Mouse (Mus musculus) embryonic facial prominence, embryonic 14.5 days (tissue): ENCODE data around the gene Ran. TPM values are rescaled to one million over a fixed set of nuclear protein-coding genes. Genes with fewer than 3 reads are reported as not detected.
"Not testable (repeated sequence)": the region's sequence is repeated elsewhere in the genome, so short reads cannot be mapped to it uniquely, and the experiment has no call there.

Experiments used
- ATAC-seq: fragments of 200-750 bp; cut with Nextera tagmentation; 2 replicates; pipeline ENCODE4 v1.8.0; 2017; ENCODE audit warnings: low read depth, moderate number of reproducible peaks, moderate TSS enrichment
- DNase-seq: peaks from one replicate; pipeline ENCODE4 v3.0.0-alpha.2; 2015; ENCODE audit warnings: low spot score
- H3K27ac ChIP-seq: fragments of 300-500 bp; sonication (generic); replicated peaks from 2 replicates; pipeline ENCODE4 v1.5.1; 2014; ENCODE audit warnings: low read depth, mild to moderate bottlenecking, low read length, moderate library complexity
- H3K27me3 ChIP-seq: fragments of 300-500 bp; sonication (generic); replicated peaks from 2 replicates; pipeline ENCODE4 v1.6.1; 2014; ENCODE audit warnings: low read length; ENCODE audit not compliant: control insufficient read depth, insufficient read depth
- H3K36me3 ChIP-seq: fragments of 300-500 bp; sonication (generic); 2 replicates; pipeline ENCODE4 v1.6.1; 2014; ENCODE audit warnings: low read length, mixed read lengths; ENCODE audit not compliant: control insufficient read depth, insufficient read depth
- H3K4me1 ChIP-seq: fragments of 300-500 bp; sonication (generic); 2 replicates; pipeline ENCODE4 v1.6.1; 2014; ENCODE audit warnings: antibody characterized with exemption, low read length; ENCODE audit not compliant: control insufficient read depth, insufficient read depth
- H3K4me2 ChIP-seq: fragments of 300-500 bp; sonication (generic); 2 replicates; pipeline ENCODE4 v1.6.1; 2014; ENCODE audit warnings: low read depth, mild to moderate bottlenecking, low read length, moderate library complexity, mixed read lengths
- H3K4me3 ChIP-seq: fragments of 300-500 bp; sonication (generic); 2 replicates; pipeline ENCODE4 v1.5.1; 2014; ENCODE audit warnings: low read depth, mild to moderate bottlenecking, low read length
- H3K9ac ChIP-seq: fragments of 300-500 bp; sonication (generic); 2 replicates; pipeline ENCODE4 v1.6.1; 2014; ENCODE audit warnings: low read depth, mild to moderate bottlenecking, low read length, moderate library complexity, mixed read lengths
- H3K9me3 ChIP-seq: fragments of 300-500 bp; sonication (generic); 2 replicates; pipeline ENCODE4 v1.6.1; 2016; ENCODE audit warnings: low read length; ENCODE audit not compliant: control insufficient read depth
- WGBS: fragments of 180-500 bp; shearing (Covaris S2); extraction: QIAGEN DNeasy Blood & Tissue Kit; methylation state at CpG from one replicate; pipeline ENCODE4 v1.1.7; 2014; 5-methylcytosine and 5-hydroxymethylcytosine counted together
- polyA plus RNA-seq: library from polyadenylated mRNA; unstranded; fragments of >200 nt; fragmentation: Nextera tagmentation; extraction: Ambion mirVana; gene quantifications from 2 replicates; pipeline ENCODE4 v1.2.1, GENCODE M21; 2014

Ran gene
- polyA plus RNA-seq = 442 and 465 TPM in 2 replicates

DNA sequence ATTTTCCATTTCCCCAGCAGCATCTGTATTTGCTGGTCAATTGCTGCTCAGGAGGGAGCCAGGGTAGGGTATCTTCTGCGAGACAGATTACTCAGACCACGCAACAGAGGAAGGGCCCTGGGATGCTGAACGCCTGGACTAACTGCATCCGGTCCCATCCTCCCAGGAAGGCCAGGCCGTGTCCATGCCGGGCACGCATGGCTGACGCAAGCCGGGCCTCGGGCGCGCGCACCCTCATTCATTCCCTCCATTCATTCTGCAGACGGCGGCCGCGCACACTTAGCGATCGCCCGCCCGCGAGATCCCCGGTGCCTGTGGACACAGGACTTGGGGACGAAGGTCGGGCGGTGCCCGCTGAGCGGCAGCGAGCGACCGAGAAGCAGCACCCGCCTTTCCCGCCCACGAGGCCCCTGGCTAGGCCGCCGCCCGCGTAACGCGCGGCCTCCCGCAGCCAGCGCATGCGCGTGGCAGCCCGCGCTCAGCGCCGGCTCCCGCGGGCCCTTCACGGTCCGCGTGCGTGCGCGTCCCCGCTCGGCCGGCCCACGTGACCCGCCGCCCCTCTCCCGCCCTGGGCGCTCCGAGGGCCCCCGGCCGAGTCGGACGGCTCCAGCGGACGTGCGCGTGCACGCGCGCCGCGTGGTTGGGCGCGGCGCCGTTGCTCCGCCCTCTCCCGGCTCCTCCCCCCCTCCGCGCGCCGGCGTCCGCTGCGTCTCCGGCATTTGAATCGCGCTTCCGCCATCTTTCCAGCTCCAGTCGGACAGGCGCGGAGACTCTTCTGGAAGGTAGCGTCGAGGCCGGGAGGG lies at the start of gene Ran:
Gene Ran (plus strand): TSS at position 573 of the 803 bp plus-strand sequence.
- Histone ChIP-seq H3K9ac (peak within 1 kb of the TSS; percentile 96), H3K27me3 (no peaks in the 10 kb centered on the region), H3K4me1 (peaks cover 6% of the 10 kb centered on the region; the same call in 1 of the 2 replicates), H3K9me3 (no peaks in the 10 kb centered on the region), H3K4me3 (peak within 1 kb of the TSS; percentile 89), H3K36me3 (peaks cover 30% of the 10 kb centered on the region), H3K4me2 (peak within 1 kb of the TSS; percentile 89), H3K27ac (peak within 1 kb of the TSS; percentile 97)
- ATAC-seq (peak; percentile 94), DNase-seq (peak; percentile 97)
- WGBS = under 1% methylated on average over 25 of the region's 102 CpGs

DNA sequence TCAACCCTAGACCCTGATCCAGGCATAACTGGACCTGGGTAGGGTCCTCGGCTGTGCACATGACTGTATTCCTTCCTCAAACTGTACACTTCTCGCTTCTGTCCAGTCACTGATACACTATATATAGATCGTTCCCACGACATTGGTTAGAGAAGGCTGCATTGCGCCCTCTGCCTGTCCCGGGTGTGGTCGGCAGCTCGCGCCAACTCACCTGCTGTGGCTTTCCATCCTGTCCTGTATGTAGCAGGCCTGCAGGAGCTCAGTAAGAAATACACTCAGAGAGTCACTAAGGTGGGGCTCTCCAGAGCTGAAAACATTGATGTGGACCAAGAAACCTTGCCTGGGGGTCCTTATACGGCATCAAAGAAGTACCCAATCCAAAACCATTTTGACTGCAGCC lies 49.0 kb upstream of the Ran start:
- WGBS = 58% methylated on average over 10 of the region's 10 CpGs
- DNase-seq (no peak), ATAC-seq (no peak)
- Histone ChIP-seq H3K9ac (0 out of 2 replicates have a peak overlapping the region, but pooled peaks have one; percentile 20), H3K27me3 (no peaks in the 10 kb centered on the region), H3K4me3 (no peak overlapping the region), H3K4me1 (no peaks in the 10 kb centered on the region), H3K9me3 (no peaks in the 10 kb centered on the region), H3K36me3 (no peaks in the 10 kb centered on the region), H3K4me2 (peak overlapping the region; percentile 24), H3K27ac (no peak overlapping the region)

DNA sequence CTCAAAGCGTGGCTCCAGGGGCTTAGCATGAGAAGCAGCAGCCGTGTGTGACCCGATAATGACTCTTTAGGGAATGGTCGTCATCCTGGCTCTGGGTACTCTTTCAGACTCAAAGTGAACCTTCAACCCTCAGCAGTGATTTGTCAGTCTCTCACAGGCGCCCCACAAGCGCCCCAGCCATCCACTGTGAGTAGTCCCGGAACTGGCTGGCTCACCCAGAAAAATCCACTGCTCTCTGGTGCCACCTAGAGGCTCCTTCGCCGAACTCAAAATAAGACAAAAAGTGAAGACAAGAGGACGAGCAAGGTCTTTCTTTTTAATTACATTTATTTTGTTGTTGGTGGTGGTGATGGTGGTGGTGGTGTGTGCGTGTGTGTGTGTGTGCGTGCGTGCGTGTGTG lies 48.6 kb upstream of the Ran start:
- 15% methylated on average over 14 of the region's 14 CpGs for WGBS
- no peak overlapping the region for H3K27ac ChIP-seq
- H3K4me1 ChIP-seq = no peaks in the 10 kb centered on the region
- DNase-seq (peak; percentile 65), ATAC-seq (no peak)
- H3K36me3 ChIP-seq = no peaks in the 10 kb centered on the region
- peak overlapping the region; percentile 24 for H3K4me2 ChIP-seq
- H3K9ac ChIP-seq = 0 out of 2 replicates have a peak overlapping the region, but pooled peaks have one; percentile 20
- H3K4me3 ChIP-seq = no peak overlapping the region
- H3K27me3 ChIP-seq = no peaks in the 10 kb centered on the region
- H3K9me3 ChIP-seq = no peaks in the 10 kb centered on the region

DNA sequence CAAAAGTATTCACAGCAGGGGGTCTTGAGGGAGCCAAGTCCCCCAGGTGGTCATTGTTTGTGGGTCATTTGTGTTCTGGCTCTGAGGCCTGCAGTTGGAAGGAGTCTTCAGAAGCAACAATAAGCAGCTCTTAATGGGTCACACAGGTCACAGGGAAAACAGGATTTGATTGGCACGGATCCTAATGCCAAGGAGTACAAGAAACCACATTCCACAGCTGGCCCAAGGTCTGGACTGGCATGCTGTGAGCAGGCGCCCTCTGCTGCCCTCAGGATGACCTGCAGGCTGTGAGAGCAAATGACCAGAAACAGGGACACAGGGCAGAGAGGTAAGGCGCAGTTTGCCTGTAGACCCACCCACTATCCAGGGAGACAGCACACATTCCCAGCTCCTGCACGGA lies 43.6 kb upstream of the Ran start:
- H3K4me3 ChIP-seq = no peak overlapping the region
- no peaks in the 10 kb centered on the region for H3K9me3 ChIP-seq
- H3K27me3 ChIP-seq = no peaks in the 10 kb centered on the region
- H3K4me1 ChIP-seq = no peaks in the 10 kb centered on the region
- no peaks in the 10 kb centered on the region for H3K36me3 ChIP-seq
- no peak overlapping the region for H3K4me2 ChIP-seq
- ATAC-seq (peak; percentile 33; the same call in 1 of the 2 replicates), DNase-seq (peak; percentile 57)
- no peak overlapping the region for H3K27ac ChIP-seq
- H3K9ac ChIP-seq = no peak overlapping the region
- 26% methylated on average over 4 of the region's 4 CpGs for whole genome bisulfite sequencing

DNA sequence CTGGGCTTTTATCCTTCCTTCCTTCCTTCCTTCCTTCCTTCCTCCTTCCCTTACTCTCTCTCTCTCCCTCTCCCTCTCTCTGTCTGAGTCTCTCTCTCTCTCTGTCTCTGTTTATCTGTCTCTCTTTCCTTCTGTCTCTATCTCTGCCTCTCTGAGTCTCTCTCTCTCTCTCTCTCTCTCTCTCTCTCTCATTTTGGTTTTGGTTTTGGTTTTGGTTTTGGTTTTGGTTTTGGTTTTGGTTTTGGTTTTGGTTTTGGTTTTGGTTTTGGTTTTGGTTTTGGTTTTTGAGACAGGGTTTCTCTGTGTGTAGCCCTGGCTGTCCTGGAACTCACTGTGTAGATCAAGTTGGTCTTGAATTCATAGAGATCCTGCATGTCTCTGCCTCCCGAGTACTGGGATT lies 42.4 kb upstream of the Ran start:
- not testable (repeated sequence) for ATAC-seq

DNA sequence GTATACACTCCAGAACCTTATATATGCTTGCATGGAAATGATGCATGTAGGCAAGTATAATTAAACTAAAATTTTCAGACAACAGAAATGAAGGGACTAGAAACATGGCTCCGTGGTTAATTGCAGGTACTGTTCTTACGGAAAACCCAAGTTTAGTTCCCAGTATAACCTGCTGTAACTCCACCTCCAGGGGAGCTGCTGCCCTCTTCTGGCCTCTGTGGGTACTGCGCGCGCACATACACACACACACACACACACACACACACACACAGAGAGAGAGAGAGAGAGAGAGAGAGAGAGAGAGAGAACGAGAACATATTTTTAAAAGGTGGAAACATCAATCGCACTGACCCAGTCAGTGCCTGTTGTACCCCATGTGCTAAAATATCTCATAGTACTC lies 40.9 kb upstream of the Ran start:
- no peaks in the 10 kb centered on the region for H3K4me1 ChIP-seq
- H3K27me3 ChIP-seq = no peaks in the 10 kb centered on the region
- ATAC-seq = no peak
- H3K4me3 ChIP-seq = no peak overlapping the region
- no peak overlapping the region for H3K27ac ChIP-seq
- DNase-seq = no peak
- H3K9me3 ChIP-seq = no peaks in the 10 kb centered on the region
- H3K4me2 ChIP-seq = no peak overlapping the region
- 92% methylated on average over 7 of the region's 7 CpGs for WGBS
- H3K36me3 ChIP-seq = no peaks in the 10 kb centered on the region
- no peak overlapping the region for H3K9ac ChIP-seq

More for the DNA sequence above, 42.4 kb upstream of the Ran start:
- 85% methylated on average over 1 of the region's 1 CpGs for WGBS
- H3K9ac ChIP-seq, H3K4me2 ChIP-seq, H3K36me3 ChIP-seq, H3K9me3 ChIP-seq, DNase-seq, H3K4me3 ChIP-seq, H3K27ac ChIP-seq, H3K27me3 ChIP-seq, H3K4me1 ChIP-seq: not testable (repeated sequence)

DNA sequence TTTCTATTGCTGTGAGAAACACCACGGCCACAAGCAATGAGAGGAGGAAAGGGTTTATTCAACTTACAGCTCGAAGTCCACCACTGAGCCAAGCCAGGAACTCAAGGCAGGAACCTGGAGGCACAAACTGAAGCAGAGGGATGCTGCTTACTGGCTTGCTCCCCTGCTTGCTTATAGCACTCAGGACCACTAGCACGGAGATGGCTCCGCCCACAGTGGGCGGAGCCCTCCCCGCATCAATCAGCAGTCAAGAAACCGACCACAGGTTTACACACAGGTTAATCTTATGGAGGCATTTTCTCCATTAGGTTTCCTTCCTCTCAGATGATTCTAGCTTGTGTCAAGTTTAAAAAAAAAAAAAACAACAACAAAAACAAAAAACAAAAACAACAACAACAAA lies 39.0 kb upstream of the Ran start:
- Histone ChIP-seq H3K36me3 (peaks cover 7% of the 10 kb centered on the region; the same call in 1 of the 2 replicates), H3K9me3 (no peaks in the 10 kb centered on the region), H3K4me2 (no peak overlapping the region), H3K4me1 (no peaks in the 10 kb centered on the region), H3K9ac (no peak overlapping the region), H3K27me3 (no peaks in the 10 kb centered on the region), H3K4me3 (no peak overlapping the region), H3K27ac (no peak overlapping the region)
- no peak for DNase-seq
- ATAC-seq = no peak
- 67% methylated on average over 7 of the region's 7 CpGs for WGBS

DNA sequence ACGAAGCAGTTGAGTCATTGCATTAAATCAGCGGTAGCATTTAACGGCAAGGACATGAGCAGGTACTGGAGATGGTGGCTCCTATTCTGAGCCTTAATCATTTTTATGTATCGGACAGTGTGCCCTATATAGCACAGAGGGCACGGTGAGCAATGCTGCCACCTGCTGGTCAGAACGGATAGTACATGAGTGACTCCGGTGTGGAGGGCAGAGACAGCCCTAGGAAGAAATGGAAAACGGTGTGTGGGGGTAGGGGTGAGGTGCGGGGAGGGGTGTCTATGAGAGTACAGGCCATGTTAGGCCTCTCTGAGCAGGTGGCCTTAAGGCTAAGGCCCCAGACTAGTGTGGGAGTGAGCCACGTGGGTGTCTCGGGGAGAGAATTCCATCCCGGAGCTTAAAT lies 38.3 kb upstream of the Ran start:
- Histone ChIP-seq H3K4me1 (no peaks in the 10 kb centered on the region), H3K27me3 (no peaks in the 10 kb centered on the region), H3K4me2 (no peak overlapping the region), H3K9ac (no peak overlapping the region), H3K4me3 (no peak overlapping the region), H3K36me3 (peaks cover 7% of the 10 kb centered on the region; the same call in 1 of the 2 replicates), H3K27ac (no peak overlapping the region), H3K9me3 (no peaks in the 10 kb centered on the region)
- no peak for DNase-seq
- 23% methylated on average over 12 of the region's 12 CpGs for WGBS
- 0 out of 2 replicates have a peak, but pooled peaks have one; percentile 71 for ATAC-seq

DNA sequence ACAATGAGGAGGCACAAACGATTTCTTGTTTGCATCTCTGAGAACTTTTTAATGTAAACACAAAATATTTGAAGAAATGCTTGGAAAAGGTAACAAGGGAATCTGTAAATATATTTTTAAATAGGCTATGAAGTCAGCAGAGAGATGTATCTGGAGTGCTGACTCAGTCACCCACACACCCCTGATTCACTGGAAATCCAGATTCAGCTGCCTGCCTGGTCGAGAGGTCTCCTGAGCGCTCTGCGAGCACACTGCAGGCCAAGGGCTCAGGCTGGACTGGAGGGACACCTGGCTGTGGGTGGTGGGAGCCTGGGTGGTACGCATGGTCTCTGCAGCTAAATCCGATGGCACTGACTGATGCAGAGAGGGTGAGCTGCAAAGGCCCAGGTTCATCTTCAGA lies 35.3 kb upstream of the Ran start:
- ATAC-seq (no peak), DNase-seq (no peak)
- WGBS = 85% methylated on average over 6 of the region's 6 CpGs
- H3K27ac ChIP-seq = no peak overlapping the region
- peaks cover 27% of the 10 kb centered on the region for H3K36me3 ChIP-seq
- H3K4me3 ChIP-seq = no peak overlapping the region
- no peak overlapping the region for H3K4me2 ChIP-seq
- no peak overlapping the region for H3K9ac ChIP-seq
- no peaks in the 10 kb centered on the region for H3K9me3 ChIP-seq
- H3K27me3 ChIP-seq = no peaks in the 10 kb centered on the region
- no peaks in the 10 kb centered on the region for H3K4me1 ChIP-seq
